Mouse (Mus musculus): Measurements from ENCODE around the gene Tiam1. TPM values are rescaled to one million over a fixed set of nuclear protein-coding genes. Genes with fewer than 3 reads are reported as not detected.

Gene Tiam1
- total RNA-seq, 2 experiments from 2014 or later = 106 to 116 TPM

GRCm38 (mm10) chr16:89872011-89872942 is 271.3 kb downstream of the Tiam1 start:
- DNase-seq = no peak

GRCm38 (mm10) chr16:89871382-89871781 is 272.2 kb downstream of the Tiam1 start:
- DNase-seq = no peak

GRCm38 (mm10) chr16:89870059-89870458 is 273.5 kb downstream of the Tiam1 start:
- no peak for DNase-seq

GRCm38 (mm10) chr16:89868502-89868901 is 275.1 kb downstream of the Tiam1 start:
- no peak for DNase-seq

- peak; percentile 49 to 56 for DNase-seq
Observed at GRCm38 (mm10) chr16:89867212-89867829, 276.2 kb downstream of the Tiam1 start.

- DNase-seq = no peak
Observed at GRCm38 (mm10) chr16:89865136-89865535, 278.4 kb downstream of the Tiam1 start.

GRCm38 (mm10) chr16:89864710-89865109 is 278.9 kb downstream of the Tiam1 start:
- no peak for DNase-seq

- DNase-seq = no peak
Observed at GRCm38 (mm10) chr16:89863264-89863663, 280.3 kb downstream of the Tiam1 start.

GRCm38 (mm10) chr16:89861531-89861930 is 282.0 kb downstream of the Tiam1 start:
- DNase-seq = no peak

GRCm38 (mm10) chr16:89860708-89861107 is 282.9 kb downstream of the Tiam1 start:
- no peak for DNase-seq

GRCm38 (mm10) chr16:89857666-89858065 is 285.9 kb downstream of the Tiam1 start:
- no peak for DNase-seq

GRCm38 (mm10) chr16:89854731-89855130 is 288.8 kb downstream of the Tiam1 start:
- DNase-seq = no peak

GRCm38 (mm10) chr16:89851333-89851732 is 292.2 kb downstream of the Tiam1 start:
- DNase-seq = no peak

- no peak for DNase-seq
Observed at GRCm38 (mm10) chr16:89848651-89849597, 294.6 kb downstream of the Tiam1 start.

- DNase-seq = no peak
Observed at GRCm38 (mm10) chr16:89848179-89848578, 295.4 kb downstream of the Tiam1 start.

GRCm38 (mm10) chr16:89845461-89845860 is 298.1 kb downstream of the Tiam1 start:
- no peak for DNase-seq

GRCm38 (mm10) chr16:89844580-89844979 is 299.0 kb downstream of the Tiam1 start:
- DNase-seq = no peak

- DNase-seq = no peak
Observed at GRCm38 (mm10) chr16:89841894-89842293, 301.7 kb downstream of the Tiam1 start.

GRCm38 (mm10) chr16:89840361-89840760 is 303.2 kb downstream of the Tiam1 start:
- DNase-seq = no peak

GRCm38 (mm10) chr16:89839829-89840228 is 303.7 kb downstream of the Tiam1 start:
- DNase-seq = no peak

- no peak for DNase-seq
Observed at GRCm38 (mm10) chr16:89837096-89837495, 306.5 kb downstream of the Tiam1 start.

GRCm38 (mm10) chr16:89835551-89835950 is 308.0 kb downstream of the Tiam1 start:
- DNase-seq = no peak

GRCm38 (mm10) chr16:89833011-89833410 is 310.6 kb downstream of the Tiam1 start:
- DNase-seq = no peak
